Mouse (Mus musculus) cerebellum, adult 9-11 months (tissue): ENCODE measurements at regions not wholly inside any gene's neighbourhood (a gene's known extent, or its start where the extent isn't known, plus 50 kb on each side); places are given as distances from the start of the nearest gene placed in this dataset.

Experiments used
- DNase-seq: peaks from one replicate; pipeline ENCODE4 v3.0.0; 2022

GRCm38 (mm10) chr3:17201773-17202172, 746.4 kb upstream of the Cypt12 start:
- DNase-seq = no peak

DNA sequence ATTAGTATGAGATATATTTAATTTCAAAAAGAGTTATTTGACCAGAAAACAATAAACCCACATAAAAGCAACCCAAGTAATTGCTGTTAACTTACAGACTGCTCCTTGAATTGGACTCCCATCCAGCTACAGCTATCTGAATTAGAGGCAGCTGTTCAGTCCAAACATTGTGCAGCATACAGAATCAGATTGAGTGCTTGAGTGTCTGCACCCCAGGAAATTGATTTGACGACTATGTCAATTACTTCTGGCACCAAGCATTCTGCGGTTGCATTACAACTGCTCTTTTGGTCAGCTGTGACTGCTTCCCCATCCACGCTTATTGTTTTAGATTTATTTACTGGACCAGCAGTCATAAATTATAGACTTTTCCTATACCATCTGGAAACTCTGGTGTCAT, 734.2 kb upstream of the Cypt12 start:
- no peak for DNase-seq

GRCm38 (mm10) chr3:17216825-17217224, 731.4 kb upstream of the Cypt12 start:
- DNase-seq = no peak

DNA sequence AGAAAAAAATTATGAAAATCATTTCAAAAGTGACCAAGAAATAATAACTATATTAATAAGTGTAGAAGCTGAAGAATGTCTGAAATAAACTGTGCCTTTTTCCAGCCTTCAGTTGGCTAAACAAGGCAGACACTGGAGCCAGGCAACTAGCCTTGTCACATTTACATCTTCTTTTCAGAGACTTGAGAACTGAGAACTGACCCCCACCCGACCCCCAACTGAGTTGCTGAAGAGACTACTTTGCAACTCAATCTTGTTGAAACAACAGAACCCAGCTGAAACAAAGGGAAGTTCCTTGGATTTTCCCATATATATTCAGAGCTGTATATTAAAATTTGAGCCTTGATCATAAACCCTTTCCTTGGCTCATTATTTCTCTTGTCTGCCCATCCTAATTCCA, 709.8 kb upstream of the Cypt12 start:
- no peak for DNase-seq

- DNase-seq = no peak
Measured at GRCm38 (mm10) chr3:17258397-17258796, 689.8 kb upstream of the Cypt12 start.

- DNase-seq = no peak
Measured at GRCm38 (mm10) chr3:17259093-17259492, 689.1 kb upstream of the Cypt12 start.

- no peak for DNase-seq
Measured at GRCm38 (mm10) chr3:17281231-17281630, 667.0 kb upstream of the Cypt12 start.

GRCm38 (mm10) chr3:17282881-17283280, 665.3 kb upstream of the Cypt12 start:
- no peak for DNase-seq

DNA sequence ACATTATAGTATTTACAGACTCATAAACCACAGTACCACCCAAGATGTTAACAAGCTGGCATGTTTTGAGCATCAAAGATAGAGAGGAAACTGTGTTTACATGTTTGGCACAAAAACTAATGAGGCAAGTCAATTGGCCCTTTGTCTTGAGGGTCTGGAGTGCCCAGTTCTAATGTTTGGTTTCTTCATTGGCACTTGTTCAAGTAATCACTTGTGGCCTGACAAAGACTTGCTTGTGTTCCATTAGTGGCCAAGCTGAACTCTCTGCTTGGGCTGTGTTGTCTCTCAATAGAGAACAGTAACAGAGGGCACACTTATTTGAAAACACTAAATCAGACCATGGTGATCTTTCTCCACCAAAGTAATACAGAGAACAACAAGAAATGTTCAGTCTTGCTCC, 630.7 kb upstream of the Cypt12 start:
- no peak for DNase-seq

DNA sequence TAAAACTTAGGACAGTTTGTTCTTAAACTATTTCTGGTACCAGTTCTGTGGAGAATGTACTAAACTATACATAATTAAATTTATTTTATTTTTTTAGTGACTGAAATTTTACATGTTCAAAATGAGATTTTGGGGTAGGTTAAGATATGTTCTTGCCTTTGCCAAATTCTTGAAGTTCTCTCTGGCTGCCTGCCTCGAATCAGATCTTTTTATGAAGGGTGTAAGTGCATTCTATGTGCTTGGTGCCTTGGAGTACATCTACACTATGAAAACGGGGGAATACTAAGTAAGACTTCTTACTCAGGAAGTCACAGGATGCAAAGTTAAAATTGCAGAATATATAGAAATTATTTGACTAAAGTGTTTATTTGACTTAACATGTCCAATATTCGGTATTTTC, 629.8 kb upstream of the Cypt12 start:
- no peak for DNase-seq

DNA sequence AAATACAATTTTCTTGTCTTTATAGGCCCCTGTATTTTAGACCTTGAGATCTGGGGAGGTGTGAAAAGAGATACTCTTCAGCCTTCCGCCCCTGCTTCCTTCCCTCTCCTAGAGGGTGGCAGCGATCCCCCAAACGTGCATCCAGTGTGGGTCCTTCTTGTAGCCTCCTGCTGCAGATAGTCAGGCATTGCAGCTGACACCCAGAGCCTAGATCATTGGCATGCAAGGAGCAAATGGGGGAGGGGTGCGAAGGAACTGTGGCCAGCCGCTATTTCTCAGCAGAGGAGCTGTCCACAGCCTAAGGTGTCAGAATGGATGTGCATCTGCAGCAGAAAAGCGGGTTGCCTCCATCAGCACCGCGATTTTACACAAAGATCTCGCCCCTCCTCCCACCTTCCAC, 629.0 kb upstream of the Cypt12 start:
- peak; percentile 4 for DNase-seq

- no peak for DNase-seq
Measured at GRCm38 (mm10) chr3:17319931-17320330, 628.3 kb upstream of the Cypt12 start.

GRCm38 (mm10) chr3:17322266-17322665, 625.9 kb upstream of the Cypt12 start:
- no peak for DNase-seq

DNA sequence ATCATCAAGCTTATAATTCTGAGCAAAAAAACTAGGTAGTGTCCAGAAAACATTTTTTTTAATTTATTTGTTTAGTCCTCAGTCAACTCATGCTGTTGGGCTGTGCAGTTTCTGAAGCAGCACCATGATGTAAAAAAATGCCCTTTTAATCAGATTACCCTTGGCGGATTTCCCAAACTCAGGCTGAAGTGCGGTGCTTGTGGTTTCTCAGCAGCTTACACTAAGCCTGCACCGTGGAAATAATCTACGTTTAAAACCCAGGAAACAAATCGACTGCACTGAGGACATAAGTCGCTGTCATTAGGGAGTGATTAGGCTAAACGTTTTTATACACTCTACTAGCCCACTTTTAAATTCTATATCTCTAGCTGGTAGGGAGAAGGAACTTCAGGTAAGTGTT, 623.4 kb upstream of the Cypt12 start:
- DNase-seq = no peak

GRCm38 (mm10) chr3:17325821-17326220, 622.4 kb upstream of the Cypt12 start:
- DNase-seq = no peak

DNA sequence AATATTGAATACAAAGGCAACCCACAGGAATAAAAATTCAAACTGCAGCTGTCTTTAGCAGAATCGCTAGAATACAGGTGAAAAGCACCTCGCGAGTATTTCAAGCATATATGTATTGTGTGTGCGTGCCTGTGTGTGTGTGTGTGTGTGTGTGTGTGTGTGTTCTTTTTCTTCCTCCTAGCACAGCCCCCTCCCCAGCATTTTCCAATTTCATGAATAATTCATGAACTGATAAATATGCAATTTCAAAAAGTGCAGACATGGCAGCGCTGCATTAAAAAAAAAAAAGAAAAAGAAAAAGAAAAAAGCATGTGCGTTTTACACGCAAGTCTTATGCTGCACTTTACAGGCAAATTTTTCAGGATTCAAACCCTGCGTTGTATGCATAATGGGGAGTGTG, 621.9 kb upstream of the Cypt12 start:
- DNase-seq = no peak

GRCm38 (mm10) chr3:17326774-17327173, 621.4 kb upstream of the Cypt12 start:
- no peak for DNase-seq

GRCm38 (mm10) chr3:17327706-17328105, 620.5 kb upstream of the Cypt12 start:
- DNase-seq = no peak

DNA sequence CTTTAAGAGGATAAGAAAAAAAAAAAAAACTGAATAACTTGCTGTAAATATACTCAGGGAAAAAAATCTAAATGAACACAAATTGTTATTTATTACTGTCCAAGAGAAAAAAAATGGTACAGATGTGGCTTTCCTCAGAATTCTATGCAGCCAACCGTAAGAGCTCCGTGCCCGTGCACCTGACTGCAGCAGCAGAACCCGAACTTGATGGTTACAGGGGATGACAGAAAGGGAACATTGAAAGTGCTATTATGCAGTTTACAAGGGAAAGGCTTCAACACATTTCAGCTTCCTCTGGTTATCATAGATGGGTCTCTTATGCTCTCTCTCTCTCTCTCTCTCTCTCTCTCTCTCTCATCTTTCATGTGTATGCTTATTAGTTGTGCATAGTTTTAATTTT, 618.8 kb upstream of the Cypt12 start:
- DNase-seq = no peak

- no peak for DNase-seq
Measured at GRCm38 (mm10) chr3:17330429-17331373, 617.5 kb upstream of the Cypt12 start.

DNA sequence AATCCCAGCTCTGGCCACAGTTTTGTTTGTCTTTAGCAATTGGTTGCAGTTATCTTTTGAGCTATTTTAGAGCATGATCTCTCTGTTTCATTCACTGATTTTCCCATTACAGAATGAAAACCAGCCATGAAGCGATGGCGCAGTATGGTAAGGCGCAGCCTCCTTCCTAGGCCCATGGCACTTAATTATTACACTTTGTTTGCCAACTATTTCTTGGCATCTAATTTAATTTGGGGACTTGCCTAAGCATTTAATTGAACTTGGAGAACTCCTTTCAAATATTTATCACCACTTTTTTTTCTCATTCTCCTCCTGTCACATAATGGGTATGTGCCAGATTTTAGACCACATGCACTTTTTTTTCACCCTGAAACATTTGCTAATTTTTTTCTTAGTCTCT, 588.0 kb upstream of the Cypt12 start:
- no peak for DNase-seq
